Mouse (Mus musculus) spleen, adult 2 months (tissue): ENCODE measurements around the gene Snd1. TPM values are rescaled to one million over a fixed set of nuclear protein-coding genes. Genes with fewer than 3 reads are reported as not detected.

ENCODE experiments used
- DNase-seq, 2 experiments: peaks; one replicate each; pipeline versions ENCODE4 v3.0.0 to v3.0.0-alpha.2; 2012 to 2021; ENCODE audit warnings: low spot score in 2 of 2, low read depth in 1 of 2
- H3K27ac ChIP-seq: fragments of 200-500 bp; 2 replicates; pipeline ENCODE4 v1.5.1; 2012; ENCODE audit warnings: low read length, inconsistent platforms; ENCODE audit not compliant: insufficient read depth
- H3K27me3 ChIP-seq: fragments of 200-500 bp; 2 replicates; pipeline ENCODE4 v1.6.1; 2012; ENCODE audit warnings: mild to moderate bottlenecking, moderate library complexity, low read length, inconsistent platforms; ENCODE audit not compliant: control insufficient read depth, insufficient read depth
- H3K36me3 ChIP-seq: fragments of 200-500 bp; 2 replicates; pipeline ENCODE4 v1.6.1; 2012; ENCODE audit warnings: mild to moderate bottlenecking, low read length, inconsistent platforms; ENCODE audit not compliant: control insufficient read depth, insufficient read depth
- H3K4me1 ChIP-seq: fragments of 200-500 bp; 2 replicates; pipeline ENCODE4 v1.6.1; 2011; ENCODE audit warnings: inconsistent platforms; ENCODE audit not compliant: control insufficient read depth, insufficient read depth, insufficient read length
- H3K4me3 ChIP-seq: fragments of 200-500 bp; 2 replicates; pipeline ENCODE4 v1.5.1; 2011; ENCODE audit warnings: mild to moderate bottlenecking, inconsistent platforms; ENCODE audit not compliant: insufficient read depth, insufficient read length; ENCODE audit errors: extremely low read depth
- CTCF ChIP-seq: fragments of 200-500 bp; IDR thresholded peaks from 2 replicates; pipeline ENCODE4 v1.5.1; 2011; ENCODE audit warnings: mild to moderate bottlenecking, inconsistent platforms; ENCODE audit not compliant: insufficient read depth, insufficient read length, insufficient replicate concordance; ENCODE audit errors: extremely low read depth
- POLR2A ChIP-seq: fragments of 200-500 bp; IDR thresholded peaks from 2 replicates; pipeline ENCODE4 v1.6.1; 2011; ENCODE audit warnings: low read depth, low read length, inconsistent platforms
- WGBS: fragments of 180-500 bp; shearing (Covaris S2); methylation state at CpG from one replicate; pipeline ENCODE4 v1.1.7; 2018; 5-methylcytosine and 5-hydroxymethylcytosine counted together
- polyA plus RNA-seq: library from polyadenylated mRNA; depleted of rRNA; stranded (reverse); fragments of >200 nt; gene quantifications from 2 replicates; pipeline ENCODE4 v1.2.3, GENCODE M21; 2012

Gene Snd1
- polyA plus RNA-seq, 1 experiment: 55.0 TPM

DNA sequence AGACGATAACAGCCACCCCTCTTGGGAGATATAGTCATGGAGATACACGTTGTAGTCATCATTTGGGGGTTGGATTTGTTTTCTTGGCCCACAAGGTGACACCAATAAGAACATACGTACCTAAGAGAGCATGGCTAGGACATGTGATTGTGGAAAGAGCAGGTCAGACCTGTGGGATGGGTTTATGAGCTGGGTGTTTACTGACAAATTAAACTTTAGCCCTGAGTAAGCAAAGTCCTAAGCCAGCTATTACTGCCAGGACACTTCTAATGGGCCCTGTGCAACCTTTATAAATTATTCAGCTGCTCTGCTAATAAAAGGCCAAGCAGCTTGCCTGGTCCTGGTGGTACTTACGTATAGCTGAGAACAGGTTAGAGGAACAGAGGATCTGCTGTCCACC, 283.4 kb downstream of the Snd1 start:
- Histone ChIP-seq H3K27me3 (no peaks in the 10 kb centered on the region), H3K27ac (no peak overlapping the region), H3K4me3 (no peak overlapping the region), H3K36me3 (no peaks in the 10 kb centered on the region; the same call in 1 of the 2 replicates), H3K4me1 (no peaks in the 10 kb centered on the region)
- TF ChIP-seq CTCF (no peak), POLR2A (no peak)
- 94% methylated on average over 4 of the region's 4 CpGs for WGBS
- no peak for DNase-seq

GRCm38 (mm10) chr6:28761728-28762127, 286.8 kb downstream of the Snd1 start:
- Histone ChIP-seq H3K4me3 (no peak overlapping the region), H3K36me3 (no peaks in the 10 kb centered on the region; the same call in 1 of the 2 replicates), H3K27me3 (no peaks in the 10 kb centered on the region), H3K27ac (no peak overlapping the region), H3K4me1 (no peaks in the 10 kb centered on the region)
- DNase-seq: no peak
- TF ChIP-seq CTCF (no peak), POLR2A (no peak)
- 88% methylated on average over 3 of the region's 3 CpGs for WGBS

DNA sequence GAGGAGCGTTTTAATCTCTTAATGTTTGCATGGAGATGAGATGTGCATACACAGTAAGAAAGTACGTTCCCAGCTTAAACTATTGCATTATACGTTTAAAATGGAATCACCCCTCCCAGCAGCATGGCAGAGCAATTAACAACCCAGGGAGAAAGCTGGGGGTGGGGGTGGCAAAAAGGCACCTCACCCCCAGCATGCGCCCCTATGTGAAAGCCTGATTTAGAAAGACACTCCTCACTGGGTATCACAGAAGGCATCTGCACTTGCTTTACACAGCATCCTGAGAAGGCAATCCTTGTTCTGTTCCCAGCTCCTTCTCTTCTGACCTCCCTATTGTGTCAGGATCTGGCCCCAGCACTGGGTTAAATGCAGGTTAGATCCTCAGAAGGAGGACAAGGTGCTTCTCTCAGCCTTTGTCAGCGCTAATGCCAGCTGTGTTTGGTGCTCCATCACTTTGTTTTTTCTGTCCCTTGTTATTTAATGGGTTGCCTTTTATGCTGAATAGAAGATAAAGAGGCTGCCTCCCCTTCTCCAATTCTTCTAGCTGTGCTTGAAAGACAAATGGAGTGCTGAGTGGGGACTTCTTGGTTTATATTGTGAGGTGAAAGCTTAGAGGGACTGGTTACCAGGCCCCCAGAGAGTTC, 287.3 kb downstream of the Snd1 start:
- H3K27ac ChIP-seq: no peak overlapping the region
- H3K4me3 ChIP-seq: no peak overlapping the region
- no peaks in the 10 kb centered on the region for H3K4me1 ChIP-seq
- DNase-seq: no peak
- H3K27me3 ChIP-seq: no peaks in the 10 kb centered on the region
- WGBS: 92% methylated on average over 5 of the region's 5 CpGs
- no peaks in the 10 kb centered on the region; the same call in none of the 2 replicates for H3K36me3 ChIP-seq
- no peak for TF ChIP-seq CTCF
- no peak for TF ChIP-seq POLR2A

GRCm38 (mm10) chr6:28766622-28767021, 291.7 kb downstream of the Snd1 start:
- Histone ChIP-seq H3K36me3 (no peaks in the 10 kb centered on the region; the same call in 1 of the 2 replicates), H3K4me3 (no peak overlapping the region), H3K4me1 (no peaks in the 10 kb centered on the region), H3K27me3 (no peaks in the 10 kb centered on the region), H3K27ac (no peak overlapping the region)
- TF ChIP-seq POLR2A (no peak), CTCF (no peak)
- no peak for DNase-seq
- 76% methylated on average over 3 of the region's 3 CpGs for WGBS

GRCm38 (mm10) chr6:28767891-28768481, 293.0 kb downstream of the Snd1 start:
- WGBS: 89% methylated on average over 6 of the region's 6 CpGs
- Histone ChIP-seq H3K36me3 (no peaks in the 10 kb centered on the region; the same call in 1 of the 2 replicates), H3K27me3 (no peaks in the 10 kb centered on the region), H3K4me3 (no peak overlapping the region), H3K4me1 (no peaks in the 10 kb centered on the region), H3K27ac (no peak overlapping the region)
- no peak for DNase-seq
- TF ChIP-seq CTCF: no peak
- TF ChIP-seq POLR2A: no peak

- TF ChIP-seq CTCF (no peak), POLR2A (no peak)
- Histone ChIP-seq H3K27me3 (no peaks in the 10 kb centered on the region), H3K4me3 (no peak overlapping the region), H3K27ac (no peak overlapping the region), H3K36me3 (peaks cover 1% of the 10 kb centered on the region; the same call in 1 of the 2 replicates), H3K4me1 (no peaks in the 10 kb centered on the region)
- 77% methylated on average over 2 of the region's 2 CpGs for WGBS
- no peak for DNase-seq
Measured at GRCm38 (mm10) chr6:28771331-28771730, 296.4 kb downstream of the Snd1 start.

GRCm38 (mm10) chr6:28781696-28782095, 306.8 kb downstream of the Snd1 start:
- TF ChIP-seq CTCF: no peak
- no peak for TF ChIP-seq POLR2A
- Histone ChIP-seq H3K4me3 (no peak overlapping the region), H3K4me1 (no peaks in the 10 kb centered on the region), H3K36me3 (no peaks in the 10 kb centered on the region; the same call in 1 of the 2 replicates), H3K27me3 (no peaks in the 10 kb centered on the region), H3K27ac (no peak overlapping the region)
- DNase-seq: no peak
- WGBS: 86% methylated on average over 3 of the region's 3 CpGs
